Mouse (Mus musculus) macrophage (primary cell): ENCODE data around the gene Prr15l. TPM values are rescaled to one million over a fixed set of nuclear protein-coding genes. Genes with fewer than 3 reads are reported as not detected.

ENCODE experiments used
- H3K27ac ChIP-seq: fragments of 350-480 bp; formaldehyde crosslinking; 2 replicates; pipeline ENCODE4 v1.9.0; 2021
- H3K36me3 ChIP-seq: fragments of 350-480 bp; formaldehyde crosslinking; 2 replicates; pipeline ENCODE4 v1.9.0; 2021; ENCODE audit errors: inconsistent target
- H3K4me3 ChIP-seq: fragments of 350-480 bp; formaldehyde crosslinking; 2 replicates; pipeline ENCODE4 v1.9.0; 2021; ENCODE audit errors: inconsistent target
- H3K79me2 ChIP-seq: fragments of 350-480 bp; formaldehyde crosslinking; 2 replicates; pipeline ENCODE4 v1.9.0; 2021; ENCODE audit errors: inconsistent target
- WGBS: methylation state at CpG from one replicate; pipeline ENCODE4 v1.1.7; 2026; ENCODE audit warnings: inconsistent platforms; ENCODE audit not compliant: missing documents; 5-methylcytosine and 5-hydroxymethylcytosine counted together
- polyA plus RNA-seq: library from polyadenylated mRNA; stranded (reverse); fragments of 250-400 nt; gene quantifications from 3 replicates; pipeline ENCODE4 v1.2.4, GENCODE M21; 2018; ENCODE audit warnings: inconsistent platforms

Prr15l gene
- polyA plus RNA-seq, 1 experiment from 2014 or later, result not detected

DNA sequence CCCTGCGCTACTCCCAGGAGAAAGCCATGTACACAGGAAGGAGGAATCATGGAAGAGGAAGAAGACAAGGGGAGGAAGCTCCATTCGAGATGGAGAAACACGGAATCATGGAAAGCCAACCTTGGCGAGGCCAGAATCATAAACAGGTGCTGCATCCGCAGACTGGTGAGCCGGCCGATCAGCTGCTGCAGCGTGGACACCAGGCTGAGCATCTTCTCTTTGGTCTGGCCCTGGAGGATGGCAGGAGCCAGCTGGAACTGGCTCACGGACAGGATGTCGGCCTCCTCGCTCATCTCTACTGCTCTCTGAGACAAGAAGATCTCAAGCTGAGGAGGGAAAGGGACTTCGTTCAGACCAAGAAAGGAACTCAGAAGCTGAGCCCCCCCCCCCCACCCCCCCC, 19.3 kb upstream of the Prr15l start:
- Histone ChIP-seq H3K4me3 (no peak overlapping the region), H3K79me2 (no peaks in the 10 kb centered on the region), H3K36me3 (peaks cover 6% of the 10 kb centered on the region; the same call in 1 of the 2 replicates), H3K27ac (no peak overlapping the region)
- WGBS, result 95% methylated on average over 11 of the region's 12 CpGs

DNA sequence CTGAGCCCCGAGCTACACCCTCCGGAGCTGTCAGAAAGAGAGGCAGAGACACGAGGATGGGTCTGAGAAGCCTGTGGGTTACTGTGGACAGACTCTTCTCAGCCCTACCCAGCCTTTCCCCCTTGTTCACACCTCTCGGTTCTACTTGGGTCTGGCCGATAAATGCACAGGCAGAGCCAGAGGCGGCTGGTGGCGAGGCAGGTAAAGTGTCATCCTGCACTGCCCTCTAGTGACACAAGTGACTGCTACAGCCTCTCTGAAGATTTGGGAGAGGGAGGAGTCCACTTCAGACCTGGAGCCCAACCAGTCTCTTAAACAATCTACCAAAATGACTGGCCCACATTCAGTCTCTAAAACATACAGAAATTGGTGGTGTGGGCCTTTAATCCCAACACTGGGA, 17.9 kb upstream of the Prr15l start:
- H3K79me2 ChIP-seq, result no peaks in the 10 kb centered on the region
- no peak overlapping the region for H3K4me3 ChIP-seq
- peaks cover 6% of the 10 kb centered on the region; the same call in 1 of the 2 replicates for H3K36me3 ChIP-seq
- 44% methylated on average over 7 of the region's 7 CpGs for WGBS
- no peak overlapping the region for H3K27ac ChIP-seq

DNA sequence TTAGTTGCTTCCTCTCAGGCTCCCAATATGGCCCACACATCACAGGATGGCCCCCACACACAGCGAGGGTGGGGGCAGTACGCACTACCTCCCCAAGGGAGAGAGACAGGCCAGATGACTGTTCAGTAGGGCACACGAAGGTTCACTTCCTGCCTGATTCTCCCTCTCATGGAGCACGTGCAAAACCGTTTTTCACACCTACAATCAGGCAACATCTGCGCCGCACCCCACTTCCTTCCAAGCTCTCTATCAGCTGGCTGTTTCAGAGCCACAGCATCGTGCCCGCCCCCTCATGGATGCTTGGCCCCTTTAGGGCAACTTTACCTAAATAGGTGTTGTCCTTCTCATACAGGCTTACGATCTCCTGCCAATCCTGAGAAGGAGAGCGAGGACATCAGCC, 15.2 kb upstream of the Prr15l start:
- no peak overlapping the region for H3K4me3 ChIP-seq
- H3K79me2 ChIP-seq, result no peaks in the 10 kb centered on the region
- no peak overlapping the region for H3K27ac ChIP-seq
- WGBS, result 64% methylated on average over 11 of the region's 11 CpGs
- H3K36me3 ChIP-seq, result peaks cover 6% of the 10 kb centered on the region; the same call in 1 of the 2 replicates

GRCm38 (mm10) chr11:96916044-96916884, 11.6 kb upstream of the Prr15l start, which contains the start of gene Cdk5rap3:
Gene Cdk5rap3, minus strand, starts transcription at chr11:96916496.
- Histone ChIP-seq H3K36me3 (peaks cover 4% of the 10 kb centered on the region; the same call in 1 of the 2 replicates), H3K27ac (peak within 1 kb of the TSS; percentile 27), H3K79me2 (no peaks in the 10 kb centered on the region), H3K4me3 (peak within 1 kb of the TSS; percentile 65)
- under 1% methylated on average over 54 of the region's 55 CpGs for WGBS

DNA sequence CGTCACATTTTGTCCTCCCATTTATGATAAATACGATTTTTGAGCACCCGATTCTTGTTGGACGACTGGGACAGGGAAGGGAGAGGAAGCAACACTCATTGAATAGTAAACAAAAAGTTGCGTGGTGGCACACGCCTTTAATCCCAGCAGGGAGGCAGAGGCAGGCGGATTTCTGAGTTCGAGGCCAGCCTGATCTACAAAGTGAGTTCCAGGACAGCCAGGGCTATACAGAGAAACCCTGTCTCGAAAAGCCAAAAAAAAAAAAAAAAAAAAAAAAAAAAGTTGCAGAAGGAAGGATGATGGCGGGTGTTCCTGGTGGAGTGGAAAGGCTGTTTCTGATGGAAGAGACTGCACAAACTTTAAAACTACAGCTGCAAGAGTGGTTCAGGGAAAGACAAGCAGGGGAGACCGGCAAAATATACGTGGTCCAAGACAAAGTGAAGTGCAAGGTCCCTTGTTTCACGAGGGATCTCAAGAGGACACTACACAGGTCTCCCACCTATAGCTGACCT, 11.0 kb upstream of the Prr15l start:
- peak overlapping the region; percentile 65 for H3K4me3 ChIP-seq
- WGBS, result 24% methylated on average over 10 of the region's 13 CpGs
- no peaks in the 10 kb centered on the region for H3K79me2 ChIP-seq
- peak overlapping the region; percentile 27; the same call in 1 of the 2 replicates for H3K27ac ChIP-seq
- no peaks in the 10 kb centered on the region for H3K36me3 ChIP-seq

DNA sequence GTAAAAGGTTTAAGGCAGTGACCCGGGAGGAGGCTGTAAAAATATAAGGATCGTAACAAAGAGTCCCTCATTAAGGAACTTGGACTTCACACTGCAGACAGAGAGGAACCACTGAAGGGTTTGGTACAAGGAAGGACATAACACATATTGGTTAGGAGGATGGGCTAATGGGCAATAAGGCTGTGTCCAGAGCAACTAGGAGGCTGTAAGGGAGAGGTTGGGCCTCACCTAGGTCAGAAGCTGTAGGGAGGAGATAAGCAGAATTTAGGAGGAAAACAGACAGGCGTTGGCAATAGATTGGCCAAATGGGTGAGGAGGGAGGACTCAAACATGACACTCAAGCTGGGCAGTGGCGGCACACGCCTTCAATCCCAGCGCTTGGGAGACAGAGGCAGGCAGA, 10.5 kb upstream of the Prr15l start:
- H3K4me3 ChIP-seq, result no peak overlapping the region

GRCm38 (mm10) chr11:96919003-96919402, 8.9 kb upstream of the Prr15l start:
- H3K27ac ChIP-seq, result no peak overlapping the region
- no peaks in the 10 kb centered on the region for H3K36me3 ChIP-seq
- no peak overlapping the region for H3K4me3 ChIP-seq
- 85% methylated on average over 6 of the region's 6 CpGs for WGBS
- H3K79me2 ChIP-seq, result no peaks in the 10 kb centered on the region

More for the DNA sequence above, 10.5 kb upstream of the Prr15l start:
- 82% methylated on average over 6 of the region's 6 CpGs for WGBS
- Histone ChIP-seq H3K27ac (no peak overlapping the region), H3K36me3 (no peaks in the 10 kb centered on the region), H3K79me2 (no peaks in the 10 kb centered on the region)

GRCm38 (mm10) chr11:96924861-96925260, 3.0 kb upstream of the Prr15l start:
- Histone ChIP-seq H3K79me2 (no peaks in the 10 kb centered on the region), H3K36me3 (no peaks in the 10 kb centered on the region), H3K4me3 (no peak overlapping the region), H3K27ac (no peak overlapping the region)
- 52% methylated on average over 11 of the region's 11 CpGs for WGBS

- Histone ChIP-seq H3K27ac (no peak overlapping the region), H3K4me3 (no peak overlapping the region), H3K36me3 (no peaks in the 10 kb centered on the region), H3K79me2 (no peaks in the 10 kb centered on the region)
- WGBS, result 75% methylated on average over 10 of the region's 12 CpGs
These were observed 2.3 kb upstream of the Prr15l start for GRCm38 (mm10) chr11:96925469-96926148.

GRCm38 (mm10) chr11:96926587-96926986, 1.3 kb upstream of the Prr15l start:
- no peak overlapping the region for H3K27ac ChIP-seq
- H3K36me3 ChIP-seq, result no peaks in the 10 kb centered on the region
- no peaks in the 10 kb centered on the region for H3K79me2 ChIP-seq
- no peak overlapping the region for H3K4me3 ChIP-seq
- WGBS, result 93% methylated on average over 5 of the region's 5 CpGs

GRCm38 (mm10) chr11:96928691-96929090, 787 bp downstream of the Prr15l start:
- Histone ChIP-seq H3K36me3 (no peaks in the 10 kb centered on the region), H3K27ac (no peak overlapping the region), H3K79me2 (no peaks in the 10 kb centered on the region), H3K4me3 (no peak overlapping the region)
- 93% methylated on average over 5 of the region's 5 CpGs for WGBS

DNA sequence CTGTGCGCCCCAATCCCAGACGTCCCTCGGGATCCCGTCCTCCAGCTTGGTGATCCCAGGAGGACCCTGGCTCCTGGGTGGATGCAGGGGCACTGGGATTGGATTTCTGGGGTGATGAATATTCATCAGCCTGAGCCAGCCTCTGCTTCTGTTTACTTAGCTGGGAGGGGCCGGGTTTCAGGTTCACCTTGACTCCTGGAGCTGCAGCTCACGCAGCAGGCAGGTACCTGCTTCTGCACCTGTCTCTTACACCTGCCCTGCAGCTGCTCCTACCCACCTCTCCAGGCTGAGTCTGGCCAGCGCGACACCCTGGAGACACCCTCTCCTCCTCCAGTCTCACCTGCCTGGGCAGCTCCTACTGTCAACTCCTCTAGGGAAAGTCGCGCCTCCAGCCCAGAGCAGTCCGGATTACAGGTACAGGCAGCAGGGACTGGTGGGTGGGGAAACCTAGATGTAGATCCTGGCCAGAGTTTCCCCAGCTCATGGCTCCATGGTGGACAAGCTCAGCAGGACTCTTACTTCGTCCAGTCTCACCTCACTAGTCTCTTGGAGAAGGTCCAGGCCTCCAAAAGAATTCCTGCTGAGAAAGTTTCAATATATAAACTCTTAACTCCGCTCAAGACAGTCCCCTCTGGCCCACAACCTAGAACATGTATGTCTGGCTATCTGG, 1.3 kb downstream of the Prr15l start:
- Histone ChIP-seq H3K79me2 (no peaks in the 10 kb centered on the region), H3K36me3 (no peaks in the 10 kb centered on the region), H3K4me3 (no peak overlapping the region), H3K27ac (no peak overlapping the region)
- 91% methylated on average over 13 of the region's 13 CpGs for WGBS

DNA sequence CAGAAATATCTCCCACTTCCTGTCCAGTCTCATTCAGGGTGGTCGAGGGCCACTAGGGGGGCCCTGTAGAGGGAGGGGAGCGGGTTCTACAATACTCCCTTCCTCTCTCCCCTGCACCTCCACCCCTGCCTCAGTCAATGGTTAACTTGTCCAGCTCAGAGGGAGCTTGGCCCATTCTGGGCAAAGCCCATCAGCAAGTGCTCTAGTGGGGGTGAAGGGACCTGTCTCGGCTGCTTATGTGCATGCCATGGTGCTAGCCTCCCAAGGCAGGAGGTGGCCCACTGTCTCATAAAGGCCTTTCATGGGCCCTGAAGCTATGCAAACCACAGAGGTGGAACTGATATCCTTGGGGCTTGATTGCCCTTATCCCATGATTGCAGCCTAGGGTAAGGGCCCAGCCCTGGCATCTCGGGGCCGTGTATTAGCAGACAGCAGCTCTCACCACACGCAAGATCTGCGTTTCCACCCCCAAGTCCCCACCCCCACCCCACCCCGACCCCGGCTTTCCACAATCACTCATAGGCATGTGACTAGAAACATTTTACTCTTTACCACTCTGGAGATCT, 1.9 kb downstream of the Prr15l start:
- H3K27ac ChIP-seq, result no peak overlapping the region
- no peak overlapping the region for H3K4me3 ChIP-seq
- WGBS, result 84% methylated on average over 9 of the region's 9 CpGs
- no peaks in the 10 kb centered on the region for H3K79me2 ChIP-seq
- no peaks in the 10 kb centered on the region for H3K36me3 ChIP-seq

- Histone ChIP-seq H3K4me3 (no peak overlapping the region), H3K79me2 (no peaks in the 10 kb centered on the region), H3K36me3 (no peaks in the 10 kb centered on the region), H3K27ac (no peak overlapping the region)
- 88% methylated on average over 8 of the region's 8 CpGs for WGBS
These were observed 3.6 kb downstream of the Prr15l start for GRCm38 (mm10) chr11:96931327-96932062.
